Mouse (Mus musculus) adipocyte (in vitro differentiated cells): ENCODE results near the gene Anxa8.

ENCODE experiments used
- DNase-seq: peaks from one replicate; pipeline ENCODE4 v3.0.0-alpha.2; 2016; ENCODE audit warnings: low spot score

Gene Anxa8

DNA sequence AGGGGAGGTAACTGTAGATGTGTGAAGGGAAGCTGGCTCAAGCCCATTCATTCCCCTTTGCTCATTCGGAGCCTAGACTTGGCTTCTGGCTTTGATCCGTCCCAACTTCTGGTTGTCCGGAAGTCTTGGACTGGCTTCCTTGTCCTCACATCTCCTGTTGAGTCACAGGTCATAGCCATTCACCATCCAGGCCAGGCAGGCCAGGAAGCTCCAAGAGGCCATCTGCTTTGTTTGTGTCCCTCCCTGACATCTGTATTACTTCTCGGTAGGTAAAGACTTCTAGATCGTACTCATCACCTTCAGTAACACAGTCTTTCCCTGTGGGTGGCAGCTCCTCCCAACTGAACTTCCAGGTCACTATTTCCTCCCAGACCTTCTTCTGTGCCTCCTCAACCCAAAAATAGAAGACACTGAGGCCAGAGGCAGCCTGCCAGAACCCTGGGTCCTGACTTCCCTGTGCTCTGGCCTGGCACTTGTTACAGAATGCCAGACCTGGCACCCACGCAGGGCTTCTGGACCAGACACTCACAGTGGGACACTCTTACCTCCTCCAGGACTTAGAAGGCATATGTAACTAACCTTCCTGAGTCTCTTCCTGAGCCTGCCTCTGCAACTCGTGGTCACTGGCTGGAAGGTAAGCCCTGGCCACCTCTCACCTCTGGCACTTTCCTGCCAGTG, 33.4 kb downstream of the Anxa8 start:
- no peak for DNase-seq

DNA sequence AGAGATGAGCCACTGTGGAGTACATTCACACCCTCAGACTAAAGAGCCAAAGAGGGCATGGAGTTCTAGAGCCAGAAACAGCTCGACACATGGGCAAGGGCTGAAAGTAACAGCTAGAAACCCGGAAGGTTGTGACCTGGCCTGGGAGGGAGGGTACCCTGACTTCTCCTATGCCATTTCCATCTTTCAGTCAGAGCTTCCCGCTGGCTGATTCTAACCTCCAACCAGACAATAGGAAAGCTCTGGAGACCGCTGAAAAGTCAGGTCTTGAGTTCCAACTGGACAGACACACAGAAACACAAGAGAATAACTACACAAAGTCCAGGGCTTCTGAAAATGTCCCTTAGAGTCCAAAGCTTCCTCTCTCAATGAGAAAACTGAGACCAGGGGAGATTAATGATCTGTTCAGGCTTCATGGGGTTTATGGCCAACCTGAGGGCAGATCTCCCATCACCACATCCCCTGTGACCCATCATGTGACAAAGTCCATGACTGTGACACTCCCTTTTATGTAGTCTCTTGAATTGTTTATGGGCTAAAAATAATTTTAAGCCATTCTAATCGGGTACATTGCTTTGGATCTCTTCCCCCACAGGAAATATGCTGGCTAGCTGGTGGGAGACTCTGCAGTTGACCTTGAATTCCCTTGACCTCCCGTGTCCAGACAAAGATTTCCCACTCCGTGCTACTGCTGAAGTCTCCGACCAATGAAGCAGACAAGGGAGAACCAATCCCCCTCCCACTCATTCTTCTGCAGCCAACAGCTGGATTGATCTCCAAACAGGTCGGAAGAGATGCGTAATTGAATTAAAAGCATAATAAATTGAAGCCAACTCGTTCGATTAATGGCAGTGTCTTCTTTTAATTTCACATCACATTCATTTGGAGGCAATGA, 34.5 kb downstream of the Anxa8 start:
- DNase-seq, result no peak

DNA sequence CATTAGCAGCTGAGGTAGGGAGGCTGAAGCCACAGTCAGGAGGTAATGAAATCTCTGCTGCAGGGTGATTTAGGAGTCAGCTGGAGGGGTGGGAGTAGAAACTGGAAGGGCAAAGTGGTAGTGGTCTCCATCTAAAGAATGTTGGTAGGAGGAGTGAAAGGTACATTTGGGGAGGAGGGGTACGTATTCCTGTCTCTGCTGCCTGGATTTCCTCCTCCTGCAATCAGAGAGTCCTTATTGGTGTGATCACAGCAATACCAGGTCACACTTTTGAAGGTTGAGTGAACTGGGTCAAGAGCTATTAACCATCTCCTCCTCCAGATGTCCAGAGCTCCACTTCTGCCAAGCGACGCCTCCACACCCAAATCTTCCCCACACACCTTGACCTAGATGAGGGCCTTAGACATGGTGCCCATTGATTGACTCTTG, 35.2 kb downstream of the Anxa8 start:
- no peak for DNase-seq

DNA sequence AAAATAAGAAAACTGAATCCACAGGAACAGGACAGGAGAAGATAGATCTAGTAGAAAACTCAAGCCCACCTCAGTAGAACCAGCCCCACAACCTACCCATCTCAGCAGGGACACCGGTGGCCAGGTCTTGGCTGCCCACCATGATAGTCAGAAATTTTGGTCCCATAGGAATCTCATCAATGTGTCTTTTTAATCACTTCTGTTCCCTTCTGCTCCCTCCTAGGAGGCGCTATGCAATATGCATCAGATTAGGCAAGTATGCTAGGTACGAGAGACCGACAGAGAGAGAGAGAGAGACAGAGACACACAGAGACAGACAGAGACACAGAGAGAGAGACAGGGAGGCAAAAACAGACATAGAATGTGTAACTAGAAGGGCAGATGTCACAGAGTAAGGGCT, 35.9 kb downstream of the Anxa8 start:
- no peak for DNase-seq

DNA sequence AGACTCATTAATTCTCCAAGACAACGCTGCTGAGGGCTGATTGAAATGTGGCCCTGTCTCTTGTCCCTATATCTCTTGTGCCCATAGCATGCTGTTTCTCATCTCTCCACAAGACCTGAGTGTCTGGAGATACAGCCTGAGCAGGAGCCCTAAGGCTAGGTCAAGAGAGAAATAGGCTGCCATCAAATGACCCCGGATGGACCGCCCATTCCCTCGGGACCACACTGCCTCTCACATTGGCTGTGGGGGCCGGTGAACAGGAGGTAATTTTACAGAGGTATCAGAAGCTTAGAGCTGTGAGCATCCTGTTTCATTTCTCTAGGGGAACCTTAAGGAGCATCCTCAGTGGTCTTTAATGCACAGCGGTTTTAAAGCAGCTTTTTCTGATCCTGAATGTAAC, 45.4 kb downstream of the Anxa8 start:
- no peak for DNase-seq

DNA sequence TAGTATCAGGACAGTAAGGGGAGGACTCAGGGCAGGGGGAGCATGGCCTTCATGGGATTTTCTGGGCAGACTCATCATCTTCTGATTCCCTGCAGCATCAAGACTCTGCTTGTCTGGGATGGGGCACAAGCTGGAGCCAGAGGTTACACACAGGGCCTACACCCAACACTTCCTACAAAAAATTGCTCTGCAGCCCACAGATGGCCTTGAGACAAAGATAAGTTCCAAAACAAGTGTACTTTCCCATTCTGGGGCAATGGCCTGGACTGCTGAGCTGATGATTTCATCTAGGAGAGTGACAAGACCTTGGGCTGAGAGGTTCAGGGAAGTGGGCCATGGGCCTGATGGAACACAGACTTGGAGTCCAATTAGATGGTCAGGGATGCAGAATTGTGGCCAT, 49.6 kb downstream of the Anxa8 start:
- DNase-seq, result no peak

DNA sequence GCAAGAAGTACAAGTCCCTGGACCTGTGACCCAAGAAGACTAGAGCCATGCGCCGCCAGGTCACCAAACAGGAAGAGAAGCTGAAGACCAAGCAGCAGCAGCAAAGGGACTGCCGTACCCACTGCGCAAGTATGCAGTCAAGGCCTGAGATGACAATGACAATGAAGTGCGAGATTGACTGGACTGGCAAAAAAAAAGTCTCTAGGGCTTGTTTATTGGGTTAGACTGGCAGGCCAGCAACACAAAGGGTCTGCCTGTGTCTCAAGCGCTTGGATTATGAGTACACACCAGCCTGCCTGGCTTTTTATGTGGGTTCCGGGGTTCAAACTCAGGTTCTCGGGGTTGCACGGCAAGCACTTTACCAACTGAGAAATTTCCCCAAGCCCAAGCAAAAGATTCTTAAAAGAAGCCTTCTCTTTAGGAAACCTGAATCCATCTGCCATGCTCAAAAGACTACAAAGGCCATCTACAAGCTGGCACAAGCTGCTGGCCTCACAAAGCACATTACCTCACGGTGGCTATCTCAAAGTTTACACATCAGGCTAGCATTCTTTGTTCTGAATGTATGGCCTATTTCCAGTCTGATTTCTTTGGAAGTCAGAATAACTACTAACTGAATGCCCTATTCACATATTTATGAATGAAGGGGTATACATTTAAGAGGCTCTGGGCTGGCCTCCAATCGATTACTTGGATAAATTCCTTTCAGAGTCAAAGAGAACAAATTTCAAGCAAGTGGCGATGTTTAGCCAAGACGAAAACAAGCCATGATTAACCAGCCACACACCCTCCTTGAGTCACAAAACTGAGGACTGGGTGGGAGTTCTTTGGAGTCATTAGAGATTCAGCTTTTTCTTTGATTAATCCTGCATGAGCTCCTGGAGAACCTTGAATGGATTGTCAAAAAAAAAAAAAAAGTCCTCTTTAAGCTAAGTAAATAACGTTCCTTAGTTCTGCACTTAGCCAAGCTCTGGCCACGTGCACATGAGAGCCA, 54.2 kb downstream of the Anxa8 start:
- no peak for DNase-seq

DNA sequence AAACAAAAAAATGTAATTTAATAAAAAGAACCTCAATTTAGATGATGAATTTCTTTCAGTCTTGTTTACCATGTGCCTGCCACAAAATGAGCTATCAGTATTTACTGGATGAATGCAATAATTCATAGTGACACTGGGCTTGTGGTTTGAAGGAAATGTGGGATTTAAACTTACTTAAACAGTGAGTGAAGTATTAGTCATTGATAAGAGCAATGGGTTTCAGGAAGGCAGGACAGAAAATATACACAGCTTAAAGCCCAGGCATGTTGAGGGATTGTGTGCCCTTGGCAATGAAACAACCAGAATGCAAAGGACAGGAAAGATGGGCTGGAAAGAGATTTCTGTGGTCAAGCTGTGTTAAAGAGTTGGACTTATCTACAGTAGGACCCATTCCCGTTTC, 56.5 kb downstream of the Anxa8 start:
- no peak for DNase-seq

DNA sequence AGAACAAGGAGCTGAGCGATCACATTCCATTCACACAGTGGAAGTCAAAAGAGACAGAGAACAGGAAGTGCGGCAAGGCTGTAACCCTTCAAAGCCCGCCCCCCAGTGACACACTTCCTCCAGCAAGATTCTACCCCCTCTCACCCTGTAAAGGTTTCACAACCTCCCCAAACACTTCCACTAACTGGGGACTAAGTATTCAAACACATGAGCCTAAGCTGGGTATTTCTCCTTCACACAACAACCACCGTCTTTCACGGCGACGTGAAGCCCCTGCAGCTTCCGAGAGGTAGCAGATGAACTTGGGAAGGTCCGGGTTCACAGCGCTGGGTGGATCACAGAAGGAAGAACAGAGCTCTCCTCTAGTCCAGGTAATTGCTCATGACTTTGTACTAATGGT, 57.1 kb downstream of the Anxa8 start:
- DNase-seq, result no peak
